In the genomic region with DNA sequence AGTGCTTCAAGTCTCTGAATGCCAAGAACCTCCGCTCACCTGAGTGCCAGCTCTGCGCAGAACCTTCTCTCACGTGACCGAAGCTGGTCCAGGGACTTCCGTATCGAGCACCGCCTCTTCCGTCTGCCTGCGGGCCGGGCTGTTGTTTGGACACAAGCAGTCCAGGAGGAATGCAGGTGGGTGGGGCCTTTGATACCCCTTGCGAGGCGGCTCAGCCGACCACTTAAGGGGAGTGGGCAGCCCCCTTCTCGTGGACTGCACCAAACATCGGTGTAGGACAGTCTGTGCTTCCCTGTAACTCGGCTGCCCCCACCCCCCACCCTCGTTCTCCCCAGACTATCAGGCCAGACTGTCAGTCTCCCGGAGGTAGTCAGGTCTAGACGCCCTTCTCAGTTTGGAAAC, we compare ENCODE assay signal across 8 mouse cellular contexts. TPM values are rescaled to one million over a fixed set of nuclear protein-coding genes. Genes with fewer than 3 reads are reported as not detected.
A peak's percentile ranks its signal among the peaks of the same experiment; 100 is the strongest.
DNase-seq lines count a peak whose midpoint lies in the region; ATAC-seq lines count a peak whose summit lies in the region.

A gene (minus strand): TSS at position 100 of the 402 bp plus-strand sequence.

- peak; percentile 90 for ATAC-seq in megakaryocyte progenitor cell, adult 5-6 weeks (replicated peaks; ENCODE audit: poor library complexity)

- DNase-seq in adipocyte (ENCODE audit: low spot score), result peak; percentile 77
- peak; percentile 94 for DNase-seq in embryo, embryonic 10 days (ENCODE audit: low spot score)
- peak; percentile 74 for DNase-seq in gastrocnemius, postnatal 10 days
- DNase-seq in induced T-regulatory cell, adult 2 months (ENCODE audit: low read depth), result peak; percentile 85
- DNase-seq in left cerebral cortex, adult 9 months (ENCODE audit: low spot score in 2 of 2), result peak; percentile 69 to 83
- DNase-seq in right cerebral cortex, postnatal 25 days, result peak; percentile 84
- peak; percentile 73 to 79 for DNase-seq in urinary bladder, postnatal 4 days (ENCODE audit: low spot score in 2 of 2)

RNA-seq across cellular contexts. Expression of the gene that starts here (rescaled TPM):
- total RNA-seq in gastrocnemius, postnatal 10 days (2021), result 10 to 100 TPM; 40.2 to 41.2 TPM
- total RNA-seq in megakaryocyte progenitor cell, adult 5-6 weeks (2015), result 27.1 and 35.3 TPM in 2 replicates
- total RNA-seq in megakaryocyte progenitor cell, adult 5-6 weeks (2017), result 18.0 and 32.8 TPM in 2 replicates

Comparison
In these comparisons a context has a peak if more than half of its experiments do, and no peak if none do; other contexts are left out.
1. Peak in every context shown above with its lines: DNase-seq and ATAC-seq.